Mouse (Mus musculus): ENCODE data around the gene Scfd1.

GRCm38 (mm10) chr12:51355296-51355695 is 22.0 kb upstream of the Scfd1 start:
- TF ChIP-seq ZC3H11A (IDR thresholded peaks at IDR 0.05; ENCODE audit: borderline replicate concordance, low read depth, low read length) (no peak), ZNF384 (IDR thresholded peaks at IDR 0.05; ENCODE audit: low read depth, low read length) (no peak), HCFC1 (IDR thresholded peaks at IDR 0.05; ENCODE audit: borderline replicate concordance, insufficient read depth, low read length) (no peak), MAFK (IDR thresholded peaks at IDR 0.05; ENCODE audit: insufficient read depth, low read depth, low read length) (no peak)
